Mouse (Mus musculus) lung, postnatal 36 days (tissue): ENCODE measurements around the gene Kcnmb2.

Experiments
- DNase-seq: peaks from one replicate; pipeline ENCODE4 v3.0.0; 2022; ENCODE audit warnings: mixed read lengths

Gene Kcnmb2

GRCm38 (mm10) chr3:31902504-31903330, at the start of gene Kcnmb2:
Kcnmb2 (plus strand) TSS chr3:31902507.
- DNase-seq: no peak

GRCm38 (mm10) chr3:31863522-31863921, 38.8 kb upstream of the Kcnmb2 start:
- no peak for DNase-seq

GRCm38 (mm10) chr3:31864070-31864469, 38.2 kb upstream of the Kcnmb2 start:
- DNase-seq: no peak

GRCm38 (mm10) chr3:31871461-31871860, 30.8 kb upstream of the Kcnmb2 start:
- DNase-seq: no peak

- DNase-seq: no peak
Measured at GRCm38 (mm10) chr3:31882621-31883131, 19.6 kb upstream of the Kcnmb2 start.

GRCm38 (mm10) chr3:31892653-31893052, 9.7 kb upstream of the Kcnmb2 start:
- DNase-seq: peak; percentile 7

GRCm38 (mm10) chr3:31903506-31903905, 1.2 kb downstream of the Kcnmb2 start:
- DNase-seq: no peak

GRCm38 (mm10) chr3:31904156-31904555, 1.8 kb downstream of the Kcnmb2 start:
- no peak for DNase-seq

GRCm38 (mm10) chr3:31911168-31911567, 8.9 kb downstream of the Kcnmb2 start:
- DNase-seq: no peak

- no peak for DNase-seq
Measured at GRCm38 (mm10) chr3:31911690-31912089, 9.4 kb downstream of the Kcnmb2 start.

GRCm38 (mm10) chr3:31928544-31928943, 26.2 kb downstream of the Kcnmb2 start:
- no peak for DNase-seq

- DNase-seq: no peak
Measured at GRCm38 (mm10) chr3:31934704-31935103, 32.4 kb downstream of the Kcnmb2 start.

GRCm38 (mm10) chr3:31941478-31941877, 39.2 kb downstream of the Kcnmb2 start:
- DNase-seq: peak; percentile 13

GRCm38 (mm10) chr3:31954213-31954612, 51.9 kb downstream of the Kcnmb2 start:
- DNase-seq: no peak

GRCm38 (mm10) chr3:31955004-31955403, 52.7 kb downstream of the Kcnmb2 start:
- no peak for DNase-seq

- no peak for DNase-seq
Measured at GRCm38 (mm10) chr3:31959821-31960220, 57.5 kb downstream of the Kcnmb2 start.

- no peak for DNase-seq
Measured at GRCm38 (mm10) chr3:31961175-31961574, 58.9 kb downstream of the Kcnmb2 start.

GRCm38 (mm10) chr3:31963076-31963475, 60.8 kb downstream of the Kcnmb2 start:
- DNase-seq: no peak

- DNase-seq: no peak
Measured at GRCm38 (mm10) chr3:31979661-31980060, 77.4 kb downstream of the Kcnmb2 start.

- DNase-seq: no peak
Measured at GRCm38 (mm10) chr3:31982444-31982843, 80.1 kb downstream of the Kcnmb2 start.

- DNase-seq: no peak
Measured at GRCm38 (mm10) chr3:31985103-31985502, 82.8 kb downstream of the Kcnmb2 start.

- no peak for DNase-seq
Measured at GRCm38 (mm10) chr3:31991526-31992045, 89.3 kb downstream of the Kcnmb2 start.

GRCm38 (mm10) chr3:32011566-32011965, 109.3 kb downstream of the Kcnmb2 start:
- DNase-seq: no peak

- no peak for DNase-seq
Measured at GRCm38 (mm10) chr3:32012205-32012931, 110.1 kb downstream of the Kcnmb2 start.
